Mouse (Mus musculus) layer of hippocampus, adult 18-20 months (tissue): Measurements from ENCODE around the gene Vdr. TPM values are rescaled to one million over a fixed set of nuclear protein-coding genes. Genes with fewer than 3 reads are reported as not detected.
A peak's percentile ranks its signal among the peaks of the same experiment; 100 is the strongest.

ENCODE experiments used
- DNase-seq, 2 experiments: peaks; one replicate each; pipeline ENCODE4 v3.0.0; 2022; ENCODE audit warnings: low spot score in 2 of 2
- total RNA-seq, 2 experiments: library from RNA; stranded (reverse); gene quantifications; 2 replicates each; pipeline ENCODE4 v1.2.3; 2021

Vdr gene
- total RNA-seq, 2 experiments from 2014 or later: 0.07 to 0.48 TPM

GRCm38 (mm10) chr15:97921796-97922195 lies 11.4 kb upstream of the Vdr start:
- DNase-seq: no peak

GRCm38 (mm10) chr15:97920306-97920705 lies 9.9 kb upstream of the Vdr start:
- DNase-seq: no peak

- no peak for DNase-seq
Measured at GRCm38 (mm10) chr15:97919217-97919616, 8.8 kb upstream of the Vdr start.

- no peak for DNase-seq
Measured at GRCm38 (mm10) chr15:97917994-97918393, 7.6 kb upstream of the Vdr start.

GRCm38 (mm10) chr15:97914331-97914747 lies 3.9 kb upstream of the Vdr start:
- no peak for DNase-seq

GRCm38 (mm10) chr15:97907801-97908751 lies 2.4 kb downstream of the Vdr start:
- no peak for DNase-seq

GRCm38 (mm10) chr15:97907202-97907601 lies 3.2 kb downstream of the Vdr start:
- DNase-seq: no peak

- DNase-seq: no peak
Measured at GRCm38 (mm10) chr15:97905281-97905680, 5.1 kb downstream of the Vdr start.

GRCm38 (mm10) chr15:97904339-97904991 lies 6.0 kb downstream of the Vdr start:
- DNase-seq: no peak

- no peak for DNase-seq
Measured at GRCm38 (mm10) chr15:97903261-97904009, 7.0 kb downstream of the Vdr start.

- no peak for DNase-seq
Measured at GRCm38 (mm10) chr15:97900991-97901390, 9.4 kb downstream of the Vdr start.

GRCm38 (mm10) chr15:97900336-97900912 lies 10.0 kb downstream of the Vdr start:
- DNase-seq: no peak

GRCm38 (mm10) chr15:97899714-97900113 lies 10.7 kb downstream of the Vdr start:
- no peak for DNase-seq

GRCm38 (mm10) chr15:97898791-97899190 lies 11.6 kb downstream of the Vdr start:
- no peak for DNase-seq

GRCm38 (mm10) chr15:97896861-97897654 lies 13.4 kb downstream of the Vdr start:
- DNase-seq: no peak

- DNase-seq: no peak
Measured at GRCm38 (mm10) chr15:97896347-97896746, 14.1 kb downstream of the Vdr start.

- DNase-seq: no peak
Measured at GRCm38 (mm10) chr15:97895847-97896246, 14.6 kb downstream of the Vdr start.

- no peak for DNase-seq
Measured at GRCm38 (mm10) chr15:97892506-97892905, 17.9 kb downstream of the Vdr start.

- DNase-seq: no peak
Measured at GRCm38 (mm10) chr15:97890450-97890849, 20.0 kb downstream of the Vdr start.

- DNase-seq: peak in 1 of 2 experiments; percentile 18
Measured at GRCm38 (mm10) chr15:97890017-97890416, 20.4 kb downstream of the Vdr start.
